Mouse (Mus musculus): ENCODE measurements around the gene Tmcc1. TPM values are rescaled to one million over a fixed set of nuclear protein-coding genes. Genes with fewer than 3 reads are reported as not detected.
"Not testable (repeated sequence)": the region's sequence is repeated elsewhere in the genome, so short reads cannot be mapped to it uniquely, and the experiment has no call there.

Gene Tmcc1
- polyA plus RNA-seq, 1 experiment from 2014 or later = 12.6 TPM

DNA sequence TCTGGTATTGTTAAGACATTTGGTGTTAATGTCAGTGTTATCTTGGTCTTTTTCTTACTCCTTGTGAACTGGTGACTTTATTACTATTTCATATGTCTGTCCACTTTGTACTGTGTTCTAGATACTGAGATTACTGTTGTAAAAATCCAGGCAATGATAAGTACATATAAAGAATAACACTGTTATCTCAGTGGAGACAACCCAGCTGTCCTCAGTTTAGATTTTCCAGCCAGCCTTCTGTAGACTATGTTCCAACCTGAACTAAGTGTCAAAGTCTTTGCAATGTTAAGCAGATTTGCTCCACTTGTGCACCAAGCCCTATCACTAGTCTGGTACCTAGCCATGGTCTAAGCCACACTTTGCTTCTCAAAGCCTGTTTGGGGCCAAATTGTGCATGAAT is 118.4 kb downstream of the Tmcc1 start:
- no peak for ATAC-seq (ENCODE audit: insufficient number of reproducible peaks, insufficient read depth, low FRiP score, low read depth)
- Histone ChIP-seq H3K9me3 (ENCODE audit: control insufficient read depth, low read length) (no peaks in the 10 kb centered on the region), H3K4me2 (ENCODE audit: low read length) (no peak overlapping the region), H3K4me1 (ENCODE audit: control insufficient read depth in 2 of 2, insufficient read depth in 2 of 2, low read length in 2 of 2) (peaks cover 11 to 46% of the 10 kb centered on the region in 2 experiments), H3K36me3 (ENCODE audit: control insufficient read depth, insufficient read depth, low read length) (no peaks in the 10 kb centered on the region), H3K27ac (replicated peaks in 1 of 2; ENCODE audit: control insufficient read depth in 1 of 2, insufficient read depth in 1 of 2, low read depth in 2 of 2, low read length in 2 of 2) (peak overlapping the region; percentile 10 to 16; a peak in 1 of 4 replicates), H3K9ac (ENCODE audit: low read length) (no peak overlapping the region), H3K27me3 (ENCODE audit: control insufficient read depth, insufficient read depth, low read length) (no peaks in the 10 kb centered on the region), H3K4me3 (ENCODE audit: control insufficient read depth in 1 of 2, insufficient read depth in 1 of 2, low read depth in 1 of 2, low read length in 2 of 2) (no peak overlapping the region)

DNA sequence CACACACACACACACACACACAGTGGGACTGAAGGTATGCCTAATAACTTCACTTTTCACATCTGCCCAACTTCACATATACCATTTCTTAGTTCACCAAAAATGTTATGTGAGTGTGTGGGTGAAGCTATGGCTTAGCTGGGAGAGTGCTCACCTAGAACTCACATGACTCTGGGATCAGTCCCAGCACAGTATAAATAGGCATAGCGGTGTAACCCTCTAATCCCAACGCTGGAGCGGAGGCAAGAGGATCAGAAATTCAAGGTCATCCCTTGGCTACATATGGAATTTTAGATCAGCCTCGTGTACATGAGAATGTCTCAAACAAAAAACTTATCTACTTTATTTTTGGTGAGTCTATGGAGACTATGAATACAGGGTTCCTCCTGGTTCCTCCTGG is 119.7 kb downstream of the Tmcc1 start:
- Histone ChIP-seq H3K27me3 (ENCODE audit: control insufficient read depth, insufficient read depth, low read length) (no peaks in the 10 kb centered on the region), H3K4me3 (ENCODE audit: control insufficient read depth in 1 of 2, insufficient read depth in 1 of 2, low read depth in 1 of 2, low read length in 2 of 2) (no peak overlapping the region), H3K36me3 (ENCODE audit: control insufficient read depth, insufficient read depth, low read length) (no peaks in the 10 kb centered on the region), H3K27ac (replicated peaks in 1 of 2; ENCODE audit: control insufficient read depth in 1 of 2, insufficient read depth in 1 of 2, low read depth in 2 of 2, low read length in 2 of 2) (peak overlapping the region; percentile 96 to 99), H3K9ac (ENCODE audit: low read length) (no peak overlapping the region), H3K9me3 (ENCODE audit: control insufficient read depth, low read length) (no peaks in the 10 kb centered on the region), H3K4me2 (ENCODE audit: low read length) (peak overlapping the region; percentile 64), H3K4me1 (ENCODE audit: control insufficient read depth in 2 of 2, insufficient read depth in 2 of 2, low read length in 2 of 2) (peaks cover 11 to 46% of the 10 kb centered on the region in 2 experiments)
- WGBS = 36% methylated on average over 4 of the region's 4 CpGs
- no peak for ATAC-seq (ENCODE audit: insufficient number of reproducible peaks, insufficient read depth, low FRiP score, low read depth)

DNA sequence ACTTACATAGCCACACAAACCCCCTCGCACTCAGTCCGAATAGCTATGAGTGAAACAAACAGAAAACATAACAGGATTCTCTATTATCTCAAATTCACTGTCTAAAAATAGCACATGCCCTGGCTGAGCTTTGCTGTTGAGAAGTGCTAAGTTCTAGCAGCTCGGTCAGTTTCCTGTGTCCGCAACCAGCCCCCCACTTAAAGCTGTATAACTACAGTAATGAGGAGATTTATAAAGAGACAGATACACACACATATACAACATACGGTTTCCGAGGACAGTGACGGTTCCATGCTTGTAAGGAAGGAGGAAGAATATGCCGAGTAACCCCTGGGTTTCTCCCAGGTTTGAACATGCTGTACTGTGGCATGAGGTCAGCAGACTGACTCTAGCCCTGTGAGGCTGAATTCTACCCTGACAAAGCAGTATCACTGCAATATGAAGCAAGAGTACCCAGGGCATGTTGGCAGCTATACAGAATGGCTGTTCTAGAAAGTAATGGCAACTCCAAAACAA is 120.5 kb downstream of the Tmcc1 start:
- ATAC-seq (ENCODE audit: insufficient number of reproducible peaks, insufficient read depth, low FRiP score, low read depth) = peak; percentile 70
- peaks cover 9 to 45% of the 10 kb centered on the region in 2 experiments for H3K4me1 ChIP-seq (ENCODE audit: control insufficient read depth in 2 of 2, insufficient read depth in 2 of 2, low read length in 2 of 2)
- WGBS = 10% methylated on average over 8 of the region's 8 CpGs
- H3K4me3 ChIP-seq (ENCODE audit: control insufficient read depth in 1 of 2, insufficient read depth in 1 of 2, low read depth in 1 of 2, low read length in 2 of 2) = peak overlapping the region; percentile 22 to 25; a peak in 3 of 4 replicates
- H3K36me3 ChIP-seq (ENCODE audit: control insufficient read depth, insufficient read depth, low read length) = no peaks in the 10 kb centered on the region
- no peaks in the 10 kb centered on the region for H3K9me3 ChIP-seq (ENCODE audit: control insufficient read depth, low read length)
- H3K4me2 ChIP-seq (ENCODE audit: low read length) = peak overlapping the region; percentile 64
- H3K9ac ChIP-seq (ENCODE audit: low read length) = peak overlapping the region; percentile 70
- H3K27ac ChIP-seq (replicated peaks in 1 of 2; ENCODE audit: control insufficient read depth in 1 of 2, insufficient read depth in 1 of 2, low read depth in 2 of 2, low read length in 2 of 2) = peak overlapping the region; percentile 96 to 99
- H3K27me3 ChIP-seq (ENCODE audit: control insufficient read depth, insufficient read depth, low read length) = no peaks in the 10 kb centered on the region

DNA sequence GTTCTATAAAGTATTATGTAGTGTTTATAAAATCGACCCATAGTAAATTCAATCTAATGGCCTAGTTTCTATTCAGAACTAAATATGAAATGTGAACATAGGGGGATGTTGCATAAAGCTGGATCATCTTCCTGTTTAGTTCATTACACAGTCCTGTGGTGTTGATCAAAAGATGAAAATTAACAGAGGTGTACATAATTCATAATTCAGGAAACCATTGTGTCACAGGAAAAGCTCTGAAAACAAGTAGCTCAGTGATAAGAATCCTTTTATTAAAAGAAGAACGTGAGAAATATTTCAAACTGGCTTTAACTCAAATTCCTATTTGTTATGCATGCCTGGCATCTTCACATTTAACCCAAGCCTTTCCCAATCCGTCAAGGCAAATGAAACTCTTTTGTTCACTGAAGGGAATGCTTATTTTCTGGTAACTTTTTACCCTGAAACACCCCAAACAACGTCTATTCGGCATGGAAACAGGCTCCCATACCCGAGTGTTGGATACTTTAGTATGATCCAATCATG is 121.0 kb downstream of the Tmcc1 start:
- WGBS = 18% methylated on average over 6 of the region's 6 CpGs
- Histone ChIP-seq H3K9ac (ENCODE audit: low read length) (peak overlapping the region; percentile 70), H3K9me3 (ENCODE audit: control insufficient read depth, low read length) (no peaks in the 10 kb centered on the region), H3K27ac (replicated peaks in 1 of 2; ENCODE audit: control insufficient read depth in 1 of 2, insufficient read depth in 1 of 2, low read depth in 2 of 2, low read length in 2 of 2) (peak overlapping the region; percentile 96 to 99), H3K4me1 (ENCODE audit: control insufficient read depth in 2 of 2, insufficient read depth in 2 of 2, low read length in 2 of 2) (peaks cover 9 to 40% of the 10 kb centered on the region in 2 experiments), H3K27me3 (ENCODE audit: control insufficient read depth, insufficient read depth, low read length) (no peaks in the 10 kb centered on the region), H3K4me2 (ENCODE audit: low read length) (peak overlapping the region; percentile 64), H3K36me3 (ENCODE audit: control insufficient read depth, insufficient read depth, low read length) (no peaks in the 10 kb centered on the region), H3K4me3 (ENCODE audit: control insufficient read depth in 1 of 2, insufficient read depth in 1 of 2, low read depth in 1 of 2, low read length in 2 of 2) (peak overlapping the region; percentile 19 to 25; a peak in 3 of 4 replicates)
- ATAC-seq (ENCODE audit: insufficient number of reproducible peaks, insufficient read depth, low FRiP score, low read depth) = no peak

DNA sequence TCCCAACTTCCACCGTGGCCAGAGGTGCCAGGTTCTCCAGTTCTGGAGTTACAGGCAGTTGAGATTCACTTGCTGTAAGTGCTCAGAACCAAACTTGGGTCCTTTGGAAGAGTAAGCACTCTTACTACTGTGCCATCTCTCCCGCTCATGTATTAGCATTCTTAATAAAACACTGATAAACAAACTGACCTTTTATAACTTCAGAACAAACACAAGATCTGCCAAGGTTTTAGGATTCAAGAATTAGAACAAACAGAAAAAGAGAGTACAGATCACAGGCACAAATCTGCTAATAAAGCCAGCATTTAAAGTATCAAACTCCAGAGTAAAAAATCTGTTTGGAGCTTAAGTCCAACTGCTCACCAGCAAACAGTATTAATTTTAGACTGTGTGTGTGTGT is 121.5 kb downstream of the Tmcc1 start:
- Histone ChIP-seq H3K4me2 (ENCODE audit: low read length) (peak overlapping the region; percentile 64), H3K4me1 (ENCODE audit: control insufficient read depth in 2 of 2, insufficient read depth in 2 of 2, low read length in 2 of 2) (peaks cover 9 to 40% of the 10 kb centered on the region in 2 experiments), H3K36me3 (ENCODE audit: control insufficient read depth, insufficient read depth, low read length) (no peaks in the 10 kb centered on the region), H3K4me3 (ENCODE audit: control insufficient read depth in 1 of 2, insufficient read depth in 1 of 2, low read depth in 1 of 2, low read length in 2 of 2) (no peak overlapping the region), H3K27me3 (ENCODE audit: control insufficient read depth, insufficient read depth, low read length) (no peaks in the 10 kb centered on the region), H3K9ac (ENCODE audit: low read length) (peak overlapping the region; percentile 70), H3K9me3 (ENCODE audit: control insufficient read depth, low read length) (no peaks in the 10 kb centered on the region), H3K27ac (replicated peaks in 1 of 2; ENCODE audit: control insufficient read depth in 1 of 2, insufficient read depth in 1 of 2, low read depth in 2 of 2, low read length in 2 of 2) (peak overlapping the region; percentile 60 to 96; a peak in 3 of 4 replicates)
- 73% methylated on average over 2 of the region's 2 CpGs for WGBS
- no peak for ATAC-seq (ENCODE audit: insufficient number of reproducible peaks, insufficient read depth, low FRiP score, low read depth)

DNA sequence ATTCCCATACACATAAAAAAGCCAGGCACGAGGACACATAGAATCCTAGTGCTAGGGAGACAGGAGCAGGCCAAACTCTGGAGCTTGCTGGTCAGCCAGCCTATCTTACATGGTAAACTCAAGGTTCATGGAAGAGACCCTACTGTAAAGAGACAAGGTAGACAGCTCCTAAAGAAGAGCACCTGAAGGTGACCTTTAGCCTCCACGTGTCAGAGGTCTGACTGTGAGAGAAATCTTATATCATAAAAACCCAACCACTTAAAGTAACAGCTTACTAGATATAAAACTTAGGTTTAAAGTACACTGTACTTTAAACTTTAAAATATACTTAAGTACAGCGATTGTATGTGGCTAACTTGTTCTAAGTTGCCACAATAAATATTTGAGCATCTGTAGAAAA is 122.7 kb downstream of the Tmcc1 start:
- Histone ChIP-seq H3K27ac (replicated peaks in 1 of 2; ENCODE audit: control insufficient read depth in 1 of 2, insufficient read depth in 1 of 2, low read depth in 2 of 2, low read length in 2 of 2) (no peak overlapping the region), H3K36me3 (ENCODE audit: control insufficient read depth, insufficient read depth, low read length) (no peaks in the 10 kb centered on the region), H3K9me3 (ENCODE audit: control insufficient read depth, low read length) (no peaks in the 10 kb centered on the region), H3K9ac (ENCODE audit: low read length) (no peak overlapping the region), H3K27me3 (ENCODE audit: control insufficient read depth, insufficient read depth, low read length) (no peaks in the 10 kb centered on the region), H3K4me3 (ENCODE audit: control insufficient read depth in 1 of 2, insufficient read depth in 1 of 2, low read depth in 1 of 2, low read length in 2 of 2) (no peak overlapping the region), H3K4me2 (ENCODE audit: low read length) (no peak overlapping the region), H3K4me1 (ENCODE audit: control insufficient read depth in 2 of 2, insufficient read depth in 2 of 2, low read length in 2 of 2) (peaks cover 7 to 39% of the 10 kb centered on the region in 2 experiments)
- ATAC-seq (ENCODE audit: insufficient number of reproducible peaks, insufficient read depth, low FRiP score, low read depth) = no peak
- WGBS = 90% methylated on average over 3 of the region's 3 CpGs

DNA sequence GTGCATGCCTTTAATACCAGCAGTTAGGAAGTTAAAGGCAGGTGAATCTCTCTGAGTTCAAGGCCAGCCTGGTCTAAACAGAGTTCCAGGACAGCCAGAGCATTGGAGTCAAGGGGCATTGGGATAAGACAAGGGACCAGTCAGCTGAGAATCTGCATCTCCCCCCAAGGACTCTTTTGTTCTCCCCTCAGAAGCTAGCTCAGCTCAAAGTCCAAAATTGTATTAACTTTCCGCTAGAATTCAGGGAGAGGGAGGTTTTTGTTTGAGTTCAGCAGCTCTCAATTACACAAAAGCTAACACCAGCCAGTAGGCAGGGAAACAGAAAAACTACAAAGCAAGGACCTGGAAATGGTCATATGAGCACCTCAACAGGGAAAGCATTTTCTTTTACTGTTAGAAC is 129.8 kb downstream of the Tmcc1 start:
- no peaks in the 10 kb centered on the region for H3K9me3 ChIP-seq (ENCODE audit: control insufficient read depth, low read length)
- no peak overlapping the region for H3K27ac ChIP-seq (replicated peaks in 1 of 2; ENCODE audit: control insufficient read depth in 1 of 2, insufficient read depth in 1 of 2, low read depth in 2 of 2, low read length in 2 of 2)
- H3K9ac ChIP-seq (ENCODE audit: low read length) = no peak overlapping the region
- no peaks in the 10 kb centered on the region for H3K27me3 ChIP-seq (ENCODE audit: control insufficient read depth, insufficient read depth, low read length)
- no peak for ATAC-seq (ENCODE audit: insufficient number of reproducible peaks, insufficient read depth, low FRiP score, low read depth)
- H3K4me2 ChIP-seq (ENCODE audit: low read length) = no peak overlapping the region
- H3K36me3 ChIP-seq (ENCODE audit: control insufficient read depth, insufficient read depth, low read length) = no peaks in the 10 kb centered on the region
- H3K4me3 ChIP-seq (ENCODE audit: control insufficient read depth in 1 of 2, insufficient read depth in 1 of 2, low read depth in 1 of 2, low read length in 2 of 2) = no peak overlapping the region
- 91% methylated on average over 1 of the region's 1 CpGs for WGBS
- H3K4me1 ChIP-seq (ENCODE audit: control insufficient read depth in 2 of 2, insufficient read depth in 2 of 2, low read length in 2 of 2) = peaks cover 0 to 16% of the 10 kb centered on the region in 2 experiments; a peak in 2 of 4 replicates

DNA sequence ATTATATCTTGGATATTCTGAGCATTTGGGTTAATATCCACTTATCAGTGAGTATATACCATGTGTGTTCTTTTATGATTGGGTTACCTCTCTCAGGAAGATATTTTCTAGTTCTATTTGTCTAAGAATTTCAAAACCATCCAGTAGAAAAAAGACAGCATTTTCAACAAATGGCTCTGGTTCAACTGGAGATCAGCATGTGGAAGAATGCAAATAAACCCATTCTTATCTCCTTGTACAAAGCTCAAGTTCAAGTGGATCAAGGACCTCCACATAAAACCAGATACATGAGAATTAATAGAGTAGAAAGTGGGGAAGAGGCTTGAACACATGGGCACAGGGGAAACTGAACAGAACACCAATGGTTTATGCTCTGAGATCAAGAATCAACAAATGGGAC is 133.7 kb downstream of the Tmcc1 start:
- not testable (repeated sequence) for H3K9me3 ChIP-seq (ENCODE audit: control insufficient read depth, low read length); H3K27me3 ChIP-seq (ENCODE audit: control insufficient read depth, insufficient read depth, low read length); H3K27ac ChIP-seq (replicated peaks in 1 of 2; ENCODE audit: control insufficient read depth in 1 of 2, insufficient read depth in 1 of 2, low read depth in 2 of 2, low read length in 2 of 2); H3K36me3 ChIP-seq (ENCODE audit: control insufficient read depth, insufficient read depth, low read length); H3K4me3 ChIP-seq (ENCODE audit: control insufficient read depth in 1 of 2, insufficient read depth in 1 of 2, low read depth in 1 of 2, low read length in 2 of 2); H3K9ac ChIP-seq (ENCODE audit: low read length); ATAC-seq (ENCODE audit: insufficient number of reproducible peaks, insufficient read depth, low FRiP score, low read depth); H3K4me2 ChIP-seq (ENCODE audit: low read length)
- peaks cover 8 to 40% of the 10 kb centered on the region in 2 experiments for H3K4me1 ChIP-seq (ENCODE audit: control insufficient read depth in 2 of 2, insufficient read depth in 2 of 2, low read length in 2 of 2)

All from heart, embryonic 14.5 days (tissue).